Mouse (Mus musculus) cerebellum, adult (tissue): ENCODE results near the gene Nabp1.

Experiments
- ATAC-seq: cut with Nextera tagmentation; 2 replicates; pipeline ENCODE4 v1.9.2; 2017; ENCODE audit warnings: mild to moderate bottlenecking, moderate library complexity, mixed read lengths; ENCODE audit not compliant: insufficient number of reproducible peaks, low FRiP score, low TSS enrichment

The Nabp1 gene

DNA sequence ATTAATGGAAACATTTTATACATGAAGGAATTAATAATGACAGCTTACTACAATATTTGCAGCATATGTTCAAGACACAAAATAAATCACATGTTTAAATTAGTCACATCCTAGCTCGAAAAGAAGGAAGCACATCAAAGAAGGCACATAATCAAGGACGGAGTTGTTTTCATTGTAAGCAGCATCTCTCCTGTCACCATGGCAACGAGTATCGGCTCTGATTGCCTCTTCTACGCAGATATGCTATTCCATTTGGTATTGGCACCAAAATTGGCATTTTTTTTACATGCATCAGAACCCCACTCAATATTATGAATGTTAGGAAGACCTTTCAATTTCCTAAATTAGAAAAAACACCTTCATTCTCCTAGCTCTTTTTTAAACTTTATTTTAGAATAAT, 59.5 kb downstream of the Nabp1 start:
- ATAC-seq, result no peak
